Mouse (Mus musculus): ENCODE results near the gene 1700019N19Rik. TPM values are rescaled to one million over a fixed set of nuclear protein-coding genes. Genes with fewer than 3 reads are reported as not detected.

1700019N19Rik gene
- polyA plus RNA-seq, 1 experiment: not detected

DNA sequence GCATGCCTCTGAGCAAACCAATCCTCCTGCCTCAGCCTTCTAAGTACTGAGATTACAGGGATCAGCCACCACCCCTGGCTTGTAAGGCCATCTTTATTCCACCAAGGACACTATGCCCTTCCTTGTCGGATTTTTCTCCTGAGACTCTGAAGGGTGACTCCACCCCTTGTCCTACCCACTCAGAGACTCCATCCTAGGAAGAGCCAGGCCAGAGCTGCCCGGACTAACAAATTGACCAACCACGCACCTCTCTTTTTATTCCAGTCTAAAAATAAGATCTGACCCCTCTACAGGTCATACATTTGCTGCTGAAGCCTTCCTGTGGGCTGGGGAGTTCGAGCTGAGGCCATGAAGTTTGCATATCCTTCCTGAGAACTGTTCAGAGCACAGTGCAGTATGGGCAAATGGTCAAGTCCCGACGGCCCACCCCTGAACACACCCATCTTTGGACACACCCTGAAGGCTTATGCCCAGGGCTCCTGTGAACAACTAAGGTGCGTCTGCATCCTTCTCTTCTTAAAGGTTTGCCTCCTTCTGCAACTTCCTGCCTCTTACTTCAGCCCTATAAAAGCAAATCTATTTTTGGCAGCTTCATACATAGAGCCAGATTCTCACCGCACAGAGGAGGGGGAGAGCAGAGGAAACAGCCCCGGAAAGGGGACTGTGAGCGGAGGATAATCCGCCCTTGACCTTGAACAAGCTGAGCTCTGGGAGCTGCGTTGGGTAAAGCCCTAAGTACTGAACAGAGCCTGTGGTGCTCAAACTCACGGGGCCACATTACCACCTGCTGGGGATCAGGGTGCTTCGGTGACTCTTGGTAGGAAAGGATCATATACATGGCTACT is 24.5 kb upstream of the 1700019N19Rik start:
- H3K4me1 ChIP-seq (ENCODE audit: control insufficient read depth, insufficient read depth, insufficient read length, low read length): peaks cover 29% of the 10 kb centered on the region
- no peak overlapping the region for H3K4me3 ChIP-seq (ENCODE audit: insufficient read depth, low read depth, low read length)
- H3K27ac ChIP-seq (replicated peaks; ENCODE audit: low read depth, low read length): peak overlapping the region; percentile 86

DNA sequence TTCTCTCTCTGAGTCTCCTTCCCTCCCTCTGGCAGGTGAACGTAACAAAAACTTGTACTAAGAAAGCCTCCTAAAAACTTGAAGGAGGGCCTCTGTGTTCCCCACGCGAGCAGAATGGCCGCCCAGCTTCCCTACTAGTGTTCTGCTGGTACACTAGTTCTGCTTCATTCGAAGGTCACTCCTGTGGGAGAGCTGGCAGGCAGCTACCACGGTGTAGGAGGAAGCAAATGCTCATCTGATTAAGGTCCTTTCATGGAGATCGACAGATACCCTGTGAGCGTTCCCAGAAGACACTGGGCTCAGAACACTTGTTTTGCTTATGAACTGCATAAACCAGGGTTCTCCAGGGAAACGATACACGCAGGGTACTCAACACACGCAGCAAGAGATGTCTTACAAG is 23.1 kb upstream of the 1700019N19Rik start:
- H3K4me3 ChIP-seq (ENCODE audit: insufficient read depth, low read depth, low read length): no peak overlapping the region
- H3K27ac ChIP-seq (replicated peaks; ENCODE audit: low read depth, low read length): peak overlapping the region; percentile 86
- peaks cover 26% of the 10 kb centered on the region for H3K4me1 ChIP-seq (ENCODE audit: control insufficient read depth, insufficient read depth, insufficient read length, low read length)

DNA sequence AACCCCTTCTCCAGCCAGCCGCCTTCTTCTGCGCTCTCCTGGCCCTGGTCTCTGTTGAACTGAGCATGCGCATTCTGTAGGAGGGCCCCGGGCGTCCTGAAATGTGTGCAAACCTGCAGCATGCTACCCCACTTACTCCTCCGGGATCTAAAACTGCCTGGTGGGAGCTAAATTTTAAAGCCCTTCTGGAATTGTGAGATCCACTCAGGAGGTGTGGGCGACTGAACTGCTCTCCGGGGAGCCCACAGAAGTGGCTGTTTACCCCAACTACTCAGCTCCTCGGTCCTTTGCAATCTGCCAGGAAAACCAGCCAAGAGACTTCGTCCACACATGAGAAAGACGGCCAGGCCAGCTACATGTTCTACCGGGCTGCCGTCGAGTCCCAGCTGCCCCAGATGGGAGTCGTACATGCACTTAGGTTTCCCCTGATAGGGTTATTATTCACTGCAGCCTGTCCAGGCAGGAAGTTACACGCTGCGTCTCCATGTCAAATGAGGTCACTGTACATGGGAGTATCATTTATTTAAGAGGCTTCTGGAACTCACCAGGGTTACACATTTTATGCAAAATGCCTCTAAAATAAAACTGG is 22.3 kb upstream of the 1700019N19Rik start:
- Histone ChIP-seq H3K4me1 (ENCODE audit: control insufficient read depth, insufficient read depth, insufficient read length, low read length) (peaks cover 26% of the 10 kb centered on the region), H3K4me3 (ENCODE audit: insufficient read depth, low read depth, low read length) (no peak overlapping the region), H3K27ac (replicated peaks; ENCODE audit: low read depth, low read length) (peak overlapping the region; percentile 21; the same call in 1 of the 2 replicates)

DNA sequence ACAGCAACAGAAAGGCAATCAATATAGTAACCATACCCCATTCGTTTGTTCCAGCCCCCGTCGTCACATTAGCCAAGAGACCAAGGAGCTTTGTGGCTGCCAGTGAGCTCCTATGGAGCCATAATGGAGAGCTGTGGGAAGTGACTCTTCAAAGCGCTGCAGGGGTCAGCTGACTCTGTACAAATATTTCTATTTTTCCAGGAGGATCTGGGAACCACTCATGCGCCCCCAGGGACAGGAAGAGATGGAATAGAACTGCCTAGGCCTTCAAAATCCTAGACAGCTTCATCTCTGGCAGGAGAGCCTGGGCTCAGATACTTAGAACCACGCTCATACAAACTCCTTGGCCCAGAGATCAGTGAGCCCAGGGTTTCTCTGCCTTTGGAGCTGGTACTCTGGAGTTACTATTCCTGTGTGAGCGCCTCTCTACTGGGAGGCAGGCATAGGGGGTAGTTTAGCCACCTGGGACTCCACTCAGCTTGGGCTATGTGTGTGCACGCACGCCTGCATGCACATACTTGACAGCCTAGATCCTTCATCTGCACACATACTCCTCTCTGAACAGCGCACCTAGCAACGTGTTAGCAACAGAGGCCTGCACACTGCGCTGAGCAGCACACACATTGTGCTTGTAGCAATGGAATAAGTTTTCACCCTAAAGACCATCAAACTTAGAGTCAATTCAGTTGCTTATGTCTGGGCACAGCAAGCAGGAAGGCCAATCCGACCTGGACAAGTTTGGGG is 21.1 kb upstream of the 1700019N19Rik start:
- no peak overlapping the region for H3K4me3 ChIP-seq (ENCODE audit: insufficient read depth, low read depth, low read length)
- peaks cover 26% of the 10 kb centered on the region for H3K4me1 ChIP-seq (ENCODE audit: control insufficient read depth, insufficient read depth, insufficient read length, low read length)
- H3K27ac ChIP-seq (replicated peaks; ENCODE audit: low read depth, low read length): 0 out of 2 replicates have a peak overlapping the region, but pooled peaks have one; percentile 8

- Histone ChIP-seq H3K4me1 (ENCODE audit: control insufficient read depth, insufficient read depth, insufficient read length, low read length) (no peaks in the 10 kb centered on the region), H3K4me3 (ENCODE audit: insufficient read depth, low read depth, low read length) (no peak overlapping the region), H3K27ac (replicated peaks; ENCODE audit: low read depth, low read length) (no peak overlapping the region)
Measured at GRCm38 (mm10) chr19:58810536-58810935, 16.3 kb upstream of the 1700019N19Rik start.

- H3K27ac ChIP-seq (replicated peaks; ENCODE audit: low read depth, low read length): no peak overlapping the region
- H3K4me3 ChIP-seq (ENCODE audit: insufficient read depth, low read depth, low read length): no peak overlapping the region
- no peaks in the 10 kb centered on the region for H3K4me1 ChIP-seq (ENCODE audit: control insufficient read depth, insufficient read depth, insufficient read length, low read length)
Measured at GRCm38 (mm10) chr19:58808864-58809263, 14.6 kb upstream of the 1700019N19Rik start.

DNA sequence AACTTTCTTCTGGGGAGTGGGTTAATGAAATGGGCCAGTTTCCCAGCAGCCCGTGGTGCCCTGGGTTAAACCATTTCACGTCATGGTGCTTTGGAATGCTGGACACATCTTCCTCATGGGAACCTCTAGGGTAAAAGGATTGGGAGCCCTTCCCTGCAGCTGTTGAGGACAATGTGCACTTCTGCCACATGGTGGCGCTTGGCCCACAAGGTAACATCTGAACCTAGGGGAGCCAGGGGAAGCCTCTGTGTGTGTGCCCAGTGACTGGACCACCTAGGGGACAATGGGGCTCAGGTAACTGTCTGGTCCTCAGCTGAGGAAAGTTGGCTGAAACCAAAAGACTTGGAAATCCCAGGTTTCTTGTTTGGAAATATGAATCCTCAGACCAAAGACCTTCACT is 12.1 kb upstream of the 1700019N19Rik start:
- Histone ChIP-seq H3K4me3 (ENCODE audit: insufficient read depth, low read depth, low read length) (no peak overlapping the region), H3K4me1 (ENCODE audit: control insufficient read depth, insufficient read depth, insufficient read length, low read length) (no peaks in the 10 kb centered on the region), H3K27ac (replicated peaks; ENCODE audit: low read depth, low read length) (no peak overlapping the region)

GRCm38 (mm10) chr19:58805191-58805779 is 11.0 kb upstream of the 1700019N19Rik start:
- no peaks in the 10 kb centered on the region for H3K4me1 ChIP-seq (ENCODE audit: control insufficient read depth, insufficient read depth, insufficient read length, low read length)
- no peak overlapping the region for H3K27ac ChIP-seq (replicated peaks; ENCODE audit: low read depth, low read length)
- H3K4me3 ChIP-seq (ENCODE audit: insufficient read depth, low read depth, low read length): no peak overlapping the region

DNA sequence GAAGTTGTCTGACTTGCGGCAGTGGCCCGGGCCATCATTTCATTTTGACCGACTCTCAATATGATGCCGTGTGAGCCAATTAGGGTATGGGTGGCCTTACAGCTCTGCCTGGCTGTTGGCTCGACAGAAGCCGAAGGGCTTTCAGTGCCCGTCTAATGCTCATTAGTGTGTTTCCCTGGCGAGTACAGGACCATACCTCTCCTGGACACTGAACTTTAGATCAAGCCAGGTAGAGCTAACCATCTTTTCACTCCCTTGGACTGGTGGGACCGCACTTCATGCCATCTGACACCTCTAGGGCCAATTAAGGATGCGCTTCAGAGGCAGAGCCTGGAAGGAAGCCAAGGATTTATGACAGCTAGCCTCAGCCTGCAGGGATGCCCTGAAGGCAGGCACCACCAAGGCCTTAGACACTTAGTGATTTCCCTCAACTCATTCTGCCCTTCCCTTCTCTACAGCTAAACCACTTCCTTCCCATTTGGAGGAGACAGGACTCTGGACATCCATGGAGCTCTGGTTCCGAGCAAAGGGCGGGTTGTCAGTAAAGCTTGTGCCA is 931 bp upstream of the 1700019N19Rik start:
- H3K4me3 ChIP-seq (ENCODE audit: insufficient read depth, low read depth, low read length): no peak overlapping the region

DNA sequence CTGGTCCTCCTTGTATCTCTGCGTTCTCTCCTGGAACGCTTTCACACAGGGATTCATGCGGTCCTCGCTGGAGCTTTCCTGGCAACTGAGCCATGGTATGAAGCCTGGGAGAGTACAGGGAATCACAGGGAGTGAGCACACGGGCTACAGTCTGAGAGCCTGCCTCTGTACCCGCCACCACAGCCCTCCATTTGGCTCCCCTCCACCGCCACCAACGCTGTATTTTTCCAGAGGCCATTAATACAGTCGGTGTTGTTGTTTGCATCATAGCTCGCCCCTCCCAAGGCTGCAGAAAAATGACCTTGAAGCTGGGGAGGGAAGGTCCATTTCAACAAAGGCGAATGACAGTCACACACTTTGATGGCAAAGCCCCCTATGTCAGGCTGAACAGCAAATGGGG is 5.1 kb downstream of the 1700019N19Rik start:
- H3K27ac ChIP-seq (replicated peaks; ENCODE audit: low read depth, low read length): no peak overlapping the region
- no peaks in the 10 kb centered on the region for H3K4me1 ChIP-seq (ENCODE audit: control insufficient read depth, insufficient read depth, insufficient read length, low read length)
- no peak overlapping the region for H3K4me3 ChIP-seq (ENCODE audit: insufficient read depth, low read depth, low read length)

More for the DNA sequence above, 931 bp upstream of the 1700019N19Rik start:
- Histone ChIP-seq H3K27ac (replicated peaks; ENCODE audit: low read depth, low read length) (no peak overlapping the region), H3K4me1 (ENCODE audit: control insufficient read depth, insufficient read depth, insufficient read length, low read length) (no peaks in the 10 kb centered on the region)

DNA sequence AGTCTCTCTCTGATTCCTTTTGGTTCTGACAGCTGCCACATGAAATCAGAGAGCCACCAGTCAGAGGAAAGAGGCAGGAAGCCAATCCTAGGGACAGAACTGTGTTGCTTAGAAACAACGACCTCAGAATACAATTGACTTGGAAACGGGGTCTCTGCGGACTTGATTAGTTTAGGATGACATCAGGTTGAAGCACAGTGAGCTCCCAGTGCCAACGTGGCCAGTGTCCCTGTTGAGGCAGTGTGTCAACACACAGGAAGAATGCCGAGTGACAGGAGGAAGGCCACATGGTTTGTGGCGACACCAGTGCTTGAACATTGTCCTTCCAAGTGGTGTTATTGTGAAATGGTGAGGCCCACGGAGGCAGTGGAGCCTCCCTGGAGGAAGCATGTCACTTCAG is 10.3 kb downstream of the 1700019N19Rik start:
- no peak overlapping the region for H3K27ac ChIP-seq (replicated peaks; ENCODE audit: low read depth, low read length)
- no peak overlapping the region for H3K4me3 ChIP-seq (ENCODE audit: insufficient read depth, low read depth, low read length)
- H3K4me1 ChIP-seq (ENCODE audit: control insufficient read depth, insufficient read depth, insufficient read length, low read length): no peaks in the 10 kb centered on the region

GRCm38 (mm10) chr19:58781566-58781965 is 12.7 kb downstream of the 1700019N19Rik start:
- Histone ChIP-seq H3K27ac (replicated peaks; ENCODE audit: low read depth, low read length) (no peak overlapping the region), H3K4me3 (ENCODE audit: insufficient read depth, low read depth, low read length) (no peak overlapping the region), H3K4me1 (ENCODE audit: control insufficient read depth, insufficient read depth, insufficient read length, low read length) (no peaks in the 10 kb centered on the region)

- H3K4me3 ChIP-seq (ENCODE audit: insufficient read depth, low read depth, low read length): no peak overlapping the region
- no peaks in the 10 kb centered on the region for H3K4me1 ChIP-seq (ENCODE audit: control insufficient read depth, insufficient read depth, insufficient read length, low read length)
- H3K27ac ChIP-seq (replicated peaks; ENCODE audit: low read depth, low read length): no peak overlapping the region
Measured at GRCm38 (mm10) chr19:58776461-58776860, 17.8 kb downstream of the 1700019N19Rik start.

DNA sequence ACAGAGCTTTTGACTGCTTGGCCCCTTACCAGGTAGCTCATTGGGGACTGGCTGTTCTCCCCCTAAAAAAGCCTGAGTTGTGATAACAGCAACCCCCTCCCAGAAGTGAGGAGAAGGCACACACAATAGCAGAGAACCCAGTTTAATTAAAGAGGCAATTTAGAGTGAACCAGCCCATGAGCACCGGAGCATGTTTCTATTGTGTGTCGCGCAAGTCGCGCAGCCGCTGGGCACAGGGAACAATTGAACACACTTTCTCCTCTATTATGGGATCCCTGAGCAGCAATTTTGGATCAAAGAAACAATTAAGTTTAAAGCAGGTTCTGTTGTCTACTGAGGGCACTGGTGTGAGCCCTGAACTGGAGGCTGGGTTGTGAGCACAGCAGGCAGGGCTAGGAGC is 26.9 kb downstream of the 1700019N19Rik start:
- H3K4me1 ChIP-seq (ENCODE audit: control insufficient read depth, insufficient read depth, insufficient read length, low read length): no peaks in the 10 kb centered on the region
- no peak overlapping the region for H3K27ac ChIP-seq (replicated peaks; ENCODE audit: low read depth, low read length)
- no peak overlapping the region for H3K4me3 ChIP-seq (ENCODE audit: insufficient read depth, low read depth, low read length)
